Mouse (Mus musculus): ENCODE measurements at regions not wholly inside any gene's neighbourhood (a gene's known extent, or its start where the extent isn't known, plus 50 kb on each side); places are given as distances from the start of the nearest gene placed in this dataset.

- no peak overlapping the region for H3K27ac ChIP-seq
- 73% methylated on average over 14 of the region's 14 CpGs for WGBS
- no peak for ATAC-seq (ENCODE audit: insufficient number of reproducible peaks, insufficient read depth, low FRiP score, low TSS enrichment, low read depth)
Measured at GRCm38 (mm10) chr4:55281486-55282096, 68.3 kb upstream of the Rad23b start.

GRCm38 (mm10) chr4:55282474-55282873, 67.4 kb upstream of the Rad23b start:
- no peaks in the 10 kb centered on the region for H3K27me3 ChIP-seq
- no peak for ATAC-seq (ENCODE audit: insufficient number of reproducible peaks, insufficient read depth, low FRiP score, low TSS enrichment, low read depth)
- no peak overlapping the region for H3K4me3 ChIP-seq (replicated peaks)
- no peak overlapping the region for H3K27ac ChIP-seq
- H3K9ac ChIP-seq (replicated peaks): no peak overlapping the region
- H3K4me1 ChIP-seq (replicated peaks): no peaks in the 10 kb centered on the region
- no peaks in the 10 kb centered on the region for H3K9me3 ChIP-seq
- 88% methylated on average over 4 of the region's 4 CpGs for WGBS
- H3K4me2 ChIP-seq: no peak overlapping the region
- H3K36me3 ChIP-seq: no peaks in the 10 kb centered on the region

More at GRCm38 (mm10) chr4:55281486-55282096, 68.3 kb upstream of the Rad23b start:
- Histone ChIP-seq H3K9me3 (no peaks in the 10 kb centered on the region), H3K9ac (replicated peaks) (no peak overlapping the region), H3K27me3 (no peaks in the 10 kb centered on the region), H3K36me3 (no peaks in the 10 kb centered on the region), H3K4me2 (no peak overlapping the region), H3K4me1 (replicated peaks) (no peaks in the 10 kb centered on the region), H3K4me3 (replicated peaks) (no peak overlapping the region)

- WGBS: 74% methylated on average over 3 of the region's 3 CpGs
- H3K27ac ChIP-seq: no peak overlapping the region
- no peak for ATAC-seq (ENCODE audit: insufficient number of reproducible peaks, insufficient read depth, low FRiP score, low TSS enrichment, low read depth)
- no peak overlapping the region for H3K4me3 ChIP-seq (replicated peaks)
- no peaks in the 10 kb centered on the region for H3K4me1 ChIP-seq (replicated peaks)
- H3K27me3 ChIP-seq: no peaks in the 10 kb centered on the region
- H3K36me3 ChIP-seq: no peaks in the 10 kb centered on the region
- H3K9ac ChIP-seq (replicated peaks): no peak overlapping the region
- H3K9me3 ChIP-seq: no peaks in the 10 kb centered on the region
- no peak overlapping the region for H3K4me2 ChIP-seq
Measured at GRCm38 (mm10) chr4:55284722-55285225, 65.1 kb upstream of the Rad23b start.

- WGBS: 44% methylated on average over 5 of the region's 5 CpGs
- Histone ChIP-seq H3K4me3 (replicated peaks) (no peak overlapping the region), H3K4me1 (replicated peaks) (no peaks in the 10 kb centered on the region), H3K36me3 (no peaks in the 10 kb centered on the region), H3K9ac (replicated peaks) (no peak overlapping the region), H3K27me3 (no peaks in the 10 kb centered on the region), H3K4me2 (no peak overlapping the region), H3K9me3 (no peaks in the 10 kb centered on the region), H3K27ac (no peak overlapping the region)
- no peak for ATAC-seq (ENCODE audit: insufficient number of reproducible peaks, insufficient read depth, low FRiP score, low TSS enrichment, low read depth)
Measured at GRCm38 (mm10) chr4:55285641-55286040, 64.2 kb upstream of the Rad23b start.

- 78% methylated on average over 6 of the region's 6 CpGs for WGBS
- H3K4me2 ChIP-seq: no peak overlapping the region
- no peaks in the 10 kb centered on the region for H3K27me3 ChIP-seq
- H3K9ac ChIP-seq (replicated peaks): no peak overlapping the region
- H3K36me3 ChIP-seq: no peaks in the 10 kb centered on the region
- no peaks in the 10 kb centered on the region for H3K9me3 ChIP-seq
- no peak overlapping the region for H3K27ac ChIP-seq
- H3K4me1 ChIP-seq (replicated peaks): peaks cover 9% of the 10 kb centered on the region
- ATAC-seq (ENCODE audit: insufficient number of reproducible peaks, insufficient read depth, low FRiP score, low TSS enrichment, low read depth): no peak
- no peak overlapping the region for H3K4me3 ChIP-seq (replicated peaks)
Measured at GRCm38 (mm10) chr4:55288456-55288855, 61.4 kb upstream of the Rad23b start.

GRCm38 (mm10) chr4:55292277-55292676, 57.6 kb upstream of the Rad23b start:
- 87% methylated on average over 5 of the region's 5 CpGs for WGBS
- Histone ChIP-seq H3K36me3 (no peaks in the 10 kb centered on the region), H3K4me1 (replicated peaks) (peaks cover 14% of the 10 kb centered on the region), H3K4me3 (replicated peaks) (no peak overlapping the region), H3K4me2 (no peak overlapping the region), H3K9me3 (no peaks in the 10 kb centered on the region), H3K27ac (no peak overlapping the region), H3K9ac (replicated peaks) (no peak overlapping the region), H3K27me3 (no peaks in the 10 kb centered on the region)
- no peak for ATAC-seq (ENCODE audit: insufficient number of reproducible peaks, insufficient read depth, low FRiP score, low TSS enrichment, low read depth)

GRCm38 (mm10) chr4:55292701-55293100, 57.1 kb upstream of the Rad23b start:
- Histone ChIP-seq H3K36me3 (no peaks in the 10 kb centered on the region), H3K4me2 (no peak overlapping the region), H3K27me3 (no peaks in the 10 kb centered on the region), H3K9ac (replicated peaks) (no peak overlapping the region), H3K4me1 (replicated peaks) (peaks cover 14% of the 10 kb centered on the region), H3K9me3 (no peaks in the 10 kb centered on the region), H3K27ac (no peak overlapping the region), H3K4me3 (replicated peaks) (no peak overlapping the region)
- 29% methylated on average over 4 of the region's 4 CpGs for WGBS
- ATAC-seq (ENCODE audit: insufficient number of reproducible peaks, insufficient read depth, low FRiP score, low TSS enrichment, low read depth): no peak

- no peak for ATAC-seq (ENCODE audit: insufficient number of reproducible peaks, insufficient read depth, low FRiP score, low TSS enrichment, low read depth)
- peaks cover 14% of the 10 kb centered on the region for H3K4me1 ChIP-seq (replicated peaks)
- peak overlapping the region; percentile 39; the same call in 1 of the 2 replicates for H3K4me3 ChIP-seq (replicated peaks)
- 28% methylated on average over 5 of the region's 5 CpGs for WGBS
- no peaks in the 10 kb centered on the region for H3K9me3 ChIP-seq
- no peaks in the 10 kb centered on the region for H3K27me3 ChIP-seq
- H3K27ac ChIP-seq: no peak overlapping the region
- H3K36me3 ChIP-seq: no peaks in the 10 kb centered on the region
- peak overlapping the region; percentile 60 for H3K9ac ChIP-seq (replicated peaks)
- H3K4me2 ChIP-seq: peak overlapping the region; percentile 66
Measured at GRCm38 (mm10) chr4:55293347-55294079, 56.3 kb upstream of the Rad23b start.

- 1% methylated on average over 14 of the region's 14 CpGs for WGBS
- peak overlapping the region; percentile 66 for H3K4me2 ChIP-seq
- no peaks in the 10 kb centered on the region for H3K27me3 ChIP-seq
- peak; percentile 56; the same call in 1 of the 2 replicates for ATAC-seq (ENCODE audit: insufficient number of reproducible peaks, insufficient read depth, low FRiP score, low TSS enrichment, low read depth)
- no peaks in the 10 kb centered on the region for H3K36me3 ChIP-seq
- peaks cover 14% of the 10 kb centered on the region for H3K4me1 ChIP-seq (replicated peaks)
- H3K9me3 ChIP-seq: no peaks in the 10 kb centered on the region
- H3K4me3 ChIP-seq (replicated peaks): peak overlapping the region; percentile 39
- H3K9ac ChIP-seq (replicated peaks): peak overlapping the region; percentile 60
- peak overlapping the region; percentile 50 for H3K27ac ChIP-seq
Measured at GRCm38 (mm10) chr4:55294255-55294687, 55.6 kb upstream of the Rad23b start.

GRCm38 (mm10) chr4:55297841-55298240, 52.0 kb upstream of the Rad23b start:
- Histone ChIP-seq H3K9ac (replicated peaks) (no peak overlapping the region), H3K4me2 (no peak overlapping the region), H3K4me3 (replicated peaks) (no peak overlapping the region), H3K27me3 (no peaks in the 10 kb centered on the region), H3K4me1 (replicated peaks) (peaks cover 11% of the 10 kb centered on the region), H3K36me3 (no peaks in the 10 kb centered on the region), H3K27ac (no peak overlapping the region), H3K9me3 (no peaks in the 10 kb centered on the region)
- WGBS: 86% methylated on average over 3 of the region's 3 CpGs
- ATAC-seq (ENCODE audit: insufficient number of reproducible peaks, insufficient read depth, low FRiP score, low TSS enrichment, low read depth): no peak

Measured in limb, embryonic 12.5 days (tissue).